Mouse (Mus musculus) forelimb bud, embryonic 11.5 days (tissue): ENCODE measurements at regions not wholly inside any gene's neighbourhood (a gene's known extent, or its start where the extent isn't known, plus 50 kb on each side); places are given as distances from the start of the nearest gene placed in this dataset.
"Not testable (repeated sequence)": the region's sequence is repeated elsewhere in the genome, so short reads cannot be mapped to it uniquely, and the experiment has no call there.

Experiments
- DNase-seq: peaks from one replicate; pipeline ENCODE4 v3.0.0-alpha.2; 2012; ENCODE audit warnings: low read depth, low spot score

DNA sequence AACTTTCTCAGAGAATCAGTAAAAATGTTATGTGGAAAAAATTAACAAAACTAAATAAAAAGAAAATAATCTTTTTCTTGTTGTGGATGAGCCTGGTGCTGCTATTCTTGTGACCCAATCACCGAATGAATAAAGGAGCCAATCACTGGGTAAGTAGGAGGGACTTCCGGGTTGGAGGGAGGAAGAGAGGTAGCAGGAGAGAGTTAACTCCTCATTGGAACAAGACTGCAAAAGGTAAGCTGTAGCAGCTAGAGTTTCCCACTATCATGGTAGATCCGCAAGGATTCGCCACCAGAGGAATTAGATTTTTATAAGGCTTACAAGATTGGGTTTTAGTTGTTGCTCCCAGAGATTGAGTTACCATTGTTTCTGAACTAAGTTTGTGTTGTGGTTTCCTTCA lies 87.8 kb upstream of the Vldlr start:
- DNase-seq, result not testable (repeated sequence)

DNA sequence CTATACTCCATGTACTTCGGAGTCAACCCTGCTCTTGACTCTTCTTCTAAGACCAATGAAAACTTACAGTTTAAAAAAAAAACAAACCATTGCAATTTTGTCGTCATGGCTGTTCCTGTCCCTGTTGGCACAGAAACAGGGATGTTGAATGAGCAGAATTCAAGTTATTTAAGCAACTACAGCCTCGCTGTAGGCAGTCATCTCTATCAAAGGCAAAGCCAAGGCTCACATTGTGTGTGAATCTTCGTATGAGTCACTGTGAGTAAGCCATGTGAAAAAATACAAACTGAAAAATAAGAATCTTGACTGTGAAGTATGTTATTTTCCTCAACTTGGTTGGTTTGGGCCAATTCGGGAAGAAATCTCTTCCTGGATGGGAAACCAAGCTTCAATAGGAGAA lies 81.9 kb upstream of the Vldlr start:
- DNase-seq, result no peak

DNA sequence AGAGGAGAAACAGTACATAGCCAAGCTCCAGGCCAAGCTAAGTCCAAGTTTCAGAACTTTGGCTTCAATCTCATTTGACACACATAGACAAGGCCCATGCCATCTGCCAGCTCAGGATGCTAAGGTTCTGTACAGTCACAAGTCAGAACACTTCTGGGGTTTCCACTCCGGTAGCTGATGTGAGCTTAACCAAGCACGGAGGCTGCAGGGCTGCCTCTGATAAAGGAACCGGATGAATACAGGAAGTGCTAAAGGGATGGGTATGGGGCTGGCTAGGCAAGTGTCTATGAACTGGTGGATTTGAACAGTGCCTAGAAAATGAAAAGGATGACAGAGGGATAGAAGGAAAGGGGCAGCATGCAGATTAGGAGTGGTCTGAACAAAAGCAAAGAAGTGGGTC lies 75.4 kb upstream of the Vldlr start:
- DNase-seq, result no peak

DNA sequence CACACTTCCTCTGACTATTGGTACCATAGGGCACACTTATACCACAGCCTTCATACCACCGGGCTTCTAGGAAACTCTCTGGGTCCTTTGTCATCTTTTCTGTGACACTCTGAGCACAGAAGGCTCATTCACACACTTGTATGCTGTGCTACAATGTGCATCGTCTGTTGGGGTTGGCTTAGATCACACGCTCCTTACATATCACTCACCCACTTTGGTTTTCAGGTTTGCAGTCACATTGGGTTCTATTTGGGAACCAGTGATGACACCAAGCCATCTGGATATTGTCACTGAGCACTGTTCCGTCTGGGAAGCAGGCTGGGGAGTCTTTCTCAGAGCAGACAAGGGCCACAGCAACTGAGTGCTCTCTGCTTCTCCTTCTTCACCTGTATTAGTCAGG lies 74.1 kb upstream of the Vldlr start:
- DNase-seq, result no peak

DNA sequence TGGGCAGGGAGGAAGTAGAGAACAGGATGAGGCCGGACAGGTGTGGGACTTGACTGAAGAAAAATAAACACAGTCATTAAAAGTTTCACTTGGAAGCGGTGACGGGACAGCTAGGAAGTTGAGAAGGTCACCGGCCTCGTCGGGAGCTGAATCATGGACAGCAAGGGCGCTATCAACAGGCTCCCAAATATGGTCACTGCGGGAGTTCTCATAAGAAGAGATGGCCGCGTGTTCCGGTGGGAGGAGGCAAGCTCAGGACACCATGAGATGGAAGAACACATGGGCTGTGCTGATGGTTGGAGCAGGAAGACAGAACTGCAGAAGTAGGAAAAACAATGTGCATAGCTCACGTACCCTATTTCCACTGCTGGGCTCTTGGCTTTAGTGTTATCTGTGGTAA lies 68.9 kb upstream of the Vldlr start:
- DNase-seq, result no peak

DNA sequence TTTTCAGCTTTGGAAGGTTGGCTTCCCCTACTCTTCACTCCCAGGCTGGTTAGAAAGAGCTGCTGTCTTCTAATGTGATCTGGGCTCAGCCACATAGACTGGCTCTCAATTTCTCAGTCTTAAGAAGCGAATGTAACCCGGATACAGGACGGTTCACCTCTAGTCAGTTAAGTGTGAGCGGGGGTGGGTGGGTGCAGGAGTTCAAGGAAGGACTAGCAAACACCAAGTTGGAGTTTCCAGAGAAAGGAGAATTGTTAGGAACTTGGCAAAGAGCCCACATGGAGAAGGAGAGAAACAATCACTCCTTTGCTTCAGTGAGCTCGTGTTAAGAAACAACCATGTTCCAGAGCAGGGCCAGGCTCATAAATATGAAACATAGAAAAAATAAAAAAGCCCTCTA lies 68.0 kb upstream of the Vldlr start:
- no peak for DNase-seq

DNA sequence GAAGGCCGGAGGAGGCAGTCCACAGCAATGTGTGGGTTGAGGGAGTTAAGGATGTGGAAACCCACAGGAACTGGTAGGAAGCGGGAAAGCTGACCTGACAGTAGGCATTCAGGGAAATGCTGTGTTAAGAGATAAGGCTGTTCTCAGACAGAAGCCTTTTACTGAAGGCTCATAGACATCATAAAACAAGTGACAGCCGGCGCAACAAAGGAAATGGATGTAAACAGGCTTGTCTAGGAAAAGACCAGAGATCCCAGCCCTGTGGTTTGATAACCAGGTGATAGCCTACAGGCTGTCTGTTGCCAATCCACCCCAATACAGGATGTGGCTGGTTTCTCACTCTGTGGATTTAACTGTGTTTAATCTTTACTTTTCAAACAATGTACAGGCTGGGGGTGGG lies 66.7 kb upstream of the Vldlr start:
- DNase-seq, result no peak

DNA sequence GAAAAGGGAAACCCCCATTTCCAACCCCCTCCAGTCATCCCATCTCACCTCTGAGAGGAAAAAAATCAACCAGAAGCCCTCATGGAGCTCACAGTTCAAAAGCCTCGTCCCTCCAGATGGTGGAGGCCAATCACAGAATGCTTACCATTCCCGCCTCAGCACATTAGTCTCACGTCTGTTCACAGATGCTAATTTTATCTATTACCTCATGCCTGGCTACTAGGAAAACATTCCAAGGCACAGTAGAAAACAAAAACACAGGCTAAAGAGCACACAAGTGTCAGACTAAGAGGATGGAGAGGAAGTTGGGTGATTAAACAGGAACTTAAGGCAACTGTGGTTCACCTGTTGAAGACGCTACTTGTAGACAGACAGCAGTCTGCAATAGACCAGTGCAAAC lies 54.4 kb upstream of the Vldlr start:
- no peak for DNase-seq
